Mouse (Mus musculus) heart, adult 8-10 months (tissue): ENCODE measurements around the gene Nup133. TPM values are rescaled to one million over a fixed set of nuclear protein-coding genes. Genes with fewer than 3 reads are reported as not detected.
"Not testable (repeated sequence)": the region's sequence is repeated elsewhere in the genome, so short reads cannot be mapped to it uniquely, and the experiment has no call there.

Experiments
- DNase-seq: peaks from one replicate; pipeline ENCODE4 v3.0.0; 2022; ENCODE audit warnings: low spot score
- total RNA-seq, 4 experiments: library from RNA; stranded (reverse); gene quantifications; 2 replicates each; pipeline ENCODE4 v1.2.4; 2022

Nup133 gene
- 10 to 100 TPM in 2 of 4 experiments, 1 to 10 TPM in 2; 8.4 to 11.9 (median 10.2) TPM for total RNA-seq

GRCm38 (mm10) chr8:123948942-123949685 is at the start of gene Nup133:
Gene Nup133 (minus strand): TSS chr8:123949265.
- DNase-seq, result peak; percentile 99

- DNase-seq, result no peak
Observed at GRCm38 (mm10) chr8:123993997-123994396, 44.9 kb upstream of the Nup133 start.

GRCm38 (mm10) chr8:123993597-123993996 is 44.5 kb upstream of the Nup133 start:
- DNase-seq, result no peak

GRCm38 (mm10) chr8:123992587-123992986 is 43.5 kb upstream of the Nup133 start:
- DNase-seq, result no peak

GRCm38 (mm10) chr8:123990277-123991049 is 41.4 kb upstream of the Nup133 start:
- DNase-seq, result no peak

- no peak for DNase-seq
Observed at GRCm38 (mm10) chr8:123989128-123989527, 40.1 kb upstream of the Nup133 start.

- no peak for DNase-seq
Observed at GRCm38 (mm10) chr8:123988605-123989038, 39.6 kb upstream of the Nup133 start.

- peak; percentile 90 for DNase-seq
Observed at GRCm38 (mm10) chr8:123982826-123983400, 33.8 kb upstream of the Nup133 start, which contains the start of gene Abcb10. Gene Abcb10 (minus strand): TSS chr8:123983122.

- DNase-seq, result peak; percentile 11
Observed at GRCm38 (mm10) chr8:123982291-123982793, 33.3 kb upstream of the Nup133 start.

- DNase-seq, result no peak
Observed at GRCm38 (mm10) chr8:123981674-123982073, 32.6 kb upstream of the Nup133 start.

- DNase-seq, result no peak
Observed at GRCm38 (mm10) chr8:123980239-123980638, 31.2 kb upstream of the Nup133 start.

- no peak for DNase-seq
Observed at GRCm38 (mm10) chr8:123978926-123979325, 29.9 kb upstream of the Nup133 start.

GRCm38 (mm10) chr8:123978166-123978838 is 29.2 kb upstream of the Nup133 start:
- DNase-seq, result no peak

GRCm38 (mm10) chr8:123977499-123977898 is 28.4 kb upstream of the Nup133 start:
- no peak for DNase-seq

- no peak for DNase-seq
Observed at GRCm38 (mm10) chr8:123973495-123973894, 24.4 kb upstream of the Nup133 start.

GRCm38 (mm10) chr8:123966896-123967295 is 17.8 kb upstream of the Nup133 start:
- DNase-seq, result no peak

GRCm38 (mm10) chr8:123961371-123961770 is 12.3 kb upstream of the Nup133 start:
- no peak for DNase-seq

GRCm38 (mm10) chr8:123960556-123960955 is 11.5 kb upstream of the Nup133 start:
- DNase-seq, result not testable (repeated sequence)

- no peak for DNase-seq
Observed at GRCm38 (mm10) chr8:123960056-123960455, 11.0 kb upstream of the Nup133 start.

- no peak for DNase-seq
Observed at GRCm38 (mm10) chr8:123959473-123959872, 10.4 kb upstream of the Nup133 start.

- DNase-seq, result peak; percentile 28
Observed at GRCm38 (mm10) chr8:123958130-123958529, 9.1 kb upstream of the Nup133 start.
